Mouse (Mus musculus) left cerebral cortex, postnatal 14 days (tissue): ENCODE results near the gene Cadm1. TPM values are rescaled to one million over a fixed set of nuclear protein-coding genes. Genes with fewer than 3 reads are reported as not detected.

Experiments used
- DNase-seq, 2 experiments: peaks; one replicate each; pipeline ENCODE4 v3.0.0; 2021 to 2022; ENCODE audit warnings: low spot score in 2 of 2, mixed read lengths in 1 of 2
- intact Hi-C: fragments of 180-260 bp; cut with DNase I; formaldehyde crosslinking; loops from one replicate; pipeline ENCODE4 v1.15.1; 2025
- total RNA-seq, 2 experiments: library from RNA; stranded (reverse); gene quantifications; 2 replicates each; pipeline ENCODE4 v1.2.3; 2021

Gene Cadm1
- total RNA-seq, 2 experiments from 2014 or later = 201 to 225 TPM

GRCm38 (mm10) chr9:47642663-47643062, 112.7 kb downstream of the Cadm1 start:
- no peak for DNase-seq
- intact Hi-C loops = no loop called here

GRCm38 (mm10) chr9:47645056-47645455, 115.1 kb downstream of the Cadm1 start:
- intact Hi-C loops = no loop called here

GRCm38 (mm10) chr9:47651431-47651830, 121.5 kb downstream of the Cadm1 start:
- intact Hi-C loops = no loop called here
- no peak for DNase-seq

More at GRCm38 (mm10) chr9:47645056-47645455, 115.1 kb downstream of the Cadm1 start:
- DNase-seq = no peak

- no peak for DNase-seq
- intact Hi-C loops = no loop called here
These were observed 122.2 kb downstream of the Cadm1 start for GRCm38 (mm10) chr9:47652203-47652602.

- peak in 1 of 2 experiments; percentile 28 for DNase-seq
- intact Hi-C loops = no loop called here
These were observed 123.0 kb downstream of the Cadm1 start for GRCm38 (mm10) chr9:47652936-47653335.

GRCm38 (mm10) chr9:47659366-47660090, 129.6 kb downstream of the Cadm1 start:
- intact Hi-C loops = no loop called here
- peak in 1 of 2 experiments; percentile 31 for DNase-seq

GRCm38 (mm10) chr9:47661611-47662010, 131.6 kb downstream of the Cadm1 start:
- intact Hi-C loops = no loop called here
- DNase-seq = no peak

GRCm38 (mm10) chr9:47669206-47669605, 139.2 kb downstream of the Cadm1 start:
- intact Hi-C loops = no loop called here
- no peak for DNase-seq

- no peak for DNase-seq
- intact Hi-C loops = no loop called here
These were observed 141.6 kb downstream of the Cadm1 start for GRCm38 (mm10) chr9:47671617-47672016.

- intact Hi-C loops = no loop called here
- DNase-seq = no peak
These were observed 145.1 kb downstream of the Cadm1 start for GRCm38 (mm10) chr9:47674766-47675713.

- intact Hi-C loops = no loop called here
- no peak for DNase-seq
These were observed 156.9 kb downstream of the Cadm1 start for GRCm38 (mm10) chr9:47686881-47687280.

- intact Hi-C loops = no loop called here
- no peak for DNase-seq
These were observed 157.6 kb downstream of the Cadm1 start for GRCm38 (mm10) chr9:47687604-47688003.

GRCm38 (mm10) chr9:47688297-47688696, 158.3 kb downstream of the Cadm1 start:
- intact Hi-C loops = no loop called here
- no peak for DNase-seq

GRCm38 (mm10) chr9:47692911-47693310, 162.9 kb downstream of the Cadm1 start:
- intact Hi-C loops = no loop called here

GRCm38 (mm10) chr9:47699026-47699425, 169.1 kb downstream of the Cadm1 start:
- intact Hi-C loops = no loop called here
- DNase-seq = peak; percentile 71 to 81

More at GRCm38 (mm10) chr9:47692911-47693310, 162.9 kb downstream of the Cadm1 start:
- DNase-seq = no peak

- intact Hi-C loops = loop anchor here (10.0 kb wide), 1 partner anchor 555 kb away; no protein-coding TSS in a partner anchor
- no peak for DNase-seq
These were observed 170.0 kb downstream of the Cadm1 start for GRCm38 (mm10) chr9:47700021-47700420.

GRCm38 (mm10) chr9:47703026-47703876, 173.3 kb downstream of the Cadm1 start:
- intact Hi-C loops = loop anchor here (10.0 kb wide), 1 partner anchor 552 kb away; no protein-coding TSS in a partner anchor
- DNase-seq = no peak

GRCm38 (mm10) chr9:47706341-47706740, 176.4 kb downstream of the Cadm1 start:
- peak in 1 of 2 experiments; percentile 34 for DNase-seq
- intact Hi-C loops = loop anchor here (5.0 to 10.0 kb wide), 3 partner anchors 174 to 969 kb away; partner anchors contain the start of gene Cadm1

GRCm38 (mm10) chr9:47707326-47707725, 177.4 kb downstream of the Cadm1 start:
- DNase-seq = no peak
- intact Hi-C loops = loop anchor here (5.0 to 10.0 kb wide), 3 partner anchors 175 to 970 kb away; partner anchors contain the start of gene Cadm1
